ENCODE assay signal across 9 mouse cellular contexts in genomic region chr5:28038115-28038514, GRCm38 (mm10). TPM values are rescaled to one million over a fixed set of nuclear protein-coding genes. Genes with fewer than 3 reads are reported as not detected.
DNase-seq lines count a peak whose midpoint lies in the region; ATAC-seq lines count a peak whose summit lies in the region.
"Had no signal": no experiment of that assay in that cellular context is flagged by ENCODE, and none has a peak within 500 bp of the region (broad histone marks: within the 10 kb centered on the region; RNA-seq: fewer than 3 reads in every experiment).

No protein-coding gene starts in this region.

- no peak overlapping the region for H3K27ac ChIP-seq in embryonic facial prominence, embryonic 15.5 days (replicated peaks)
- no peak overlapping the region for H3K27ac ChIP-seq in neural tube, embryonic 15.5 days (replicated peaks)
- H3K27ac ChIP-seq: hindbrain, embryonic 15.5 days had no signal

- H3K9ac ChIP-seq in embryonic facial prominence, embryonic 15.5 days, result no peak overlapping the region
- no peak overlapping the region for H3K9ac ChIP-seq in neural tube, embryonic 15.5 days (replicated peaks)
- H3K9ac ChIP-seq: hindbrain, embryonic 15.5 days had no signal

- H3K4me3 ChIP-seq in embryonic facial prominence, embryonic 15.5 days (replicated peaks), result no peak overlapping the region
- no peak overlapping the region for H3K4me3 ChIP-seq in neural tube, embryonic 15.5 days (replicated peaks)
- H3K4me3 ChIP-seq: hindbrain, embryonic 15.5 days had no signal

- no peak overlapping the region for H3K4me2 ChIP-seq in embryonic facial prominence, embryonic 15.5 days (replicated peaks)
- H3K4me2 ChIP-seq in neural tube, embryonic 15.5 days, result no peak overlapping the region
- H3K4me2 ChIP-seq: hindbrain, embryonic 15.5 days had no signal

- peaks cover 18% of the 10 kb centered on the region for H3K4me1 ChIP-seq in embryonic facial prominence, embryonic 15.5 days
- no peaks in the 10 kb centered on the region for H3K4me1 ChIP-seq in neural tube, embryonic 15.5 days
- H3K4me1 ChIP-seq: hindbrain, embryonic 15.5 days had no signal

- no peak; the same call in 1 of the 2 replicates for ATAC-seq in frontal cortex, adult (ENCODE audit: low TSS enrichment)
- ATAC-seq in embryonic facial prominence, embryonic 15.5 days (ENCODE audit: insufficient number of reproducible peaks, low FRiP score, low TSS enrichment, low read depth), result peak; percentile 64
- ATAC-seq in neural tube, embryonic 15.5 days (ENCODE audit: low FRiP score), result no peak

- peak; percentile 13 to 14 for DNase-seq in frontal cortex, postnatal 10 days (ENCODE audit: low spot score in 2 of 2)
- DNase-seq in Muller cell, postnatal 12 days (ENCODE audit: inconsistent ontology term), result peak; percentile 91
- DNase-seq in heart, postnatal 4 days, result peak; percentile 86
- peak; percentile 84 for DNase-seq in lung, postnatal 10 days
- no peak for DNase-seq in thymus, postnatal 14 days

- no peaks in the 10 kb centered on the region for H3K9me3 ChIP-seq in embryonic facial prominence, embryonic 15.5 days (replicated peaks)
- H3K9me3 ChIP-seq in neural tube, embryonic 15.5 days (replicated peaks), result no peaks in the 10 kb centered on the region
- H3K9me3 ChIP-seq: hindbrain, embryonic 15.5 days had no signal

- no peaks in the 10 kb centered on the region for H3K27me3 ChIP-seq in embryonic facial prominence, embryonic 15.5 days
- no peaks in the 10 kb centered on the region for H3K27me3 ChIP-seq in neural tube, embryonic 15.5 days (replicated peaks)
- H3K27me3 ChIP-seq: hindbrain, embryonic 15.5 days had no signal

- WGBS in embryonic facial prominence, embryonic 15.5 days, result 17% methylated on average over 2 of the region's 2 CpGs
- 56% methylated on average over 2 of the region's 2 CpGs for WGBS in neural tube, embryonic 15.5 days

- H3K36me3 ChIP-seq in embryonic facial prominence, embryonic 15.5 days, result no peaks in the 10 kb centered on the region
- no peaks in the 10 kb centered on the region for H3K36me3 ChIP-seq in neural tube, embryonic 15.5 days
- H3K36me3 ChIP-seq: hindbrain, embryonic 15.5 days had no signal

RNA-seq across cellular contexts. Expression of gene Insig1, which starts 33.0 kb away (rescaled TPM):
- polyA plus RNA-seq in embryonic facial prominence, embryonic 15.5 days (2015; fragmentation: Nextera tagmentation; extraction: Ambion mirVana), result 44.9 and 48.5 TPM in 2 replicates
- total RNA-seq in heart, postnatal 4 days (2021), result 10 to 100 TPM; 53.3 to 54.0 TPM
- 62.8 and 71.6 TPM in 2 replicates for polyA plus RNA-seq in neural tube, embryonic 15.5 days (2015; fragmentation: Nextera tagmentation; extraction: Ambion mirVana)
